Mouse (Mus musculus) midbrain, embryonic 11.5 days (tissue): Measurements from ENCODE around the gene Sdr42e1. TPM values are rescaled to one million over a fixed set of nuclear protein-coding genes. Genes with fewer than 3 reads are reported as not detected.
A peak's percentile ranks its signal among the peaks of the same experiment; 100 is the strongest.

ENCODE experiments used
- ATAC-seq: fragments of 200-750 bp; cut with Nextera tagmentation; 2 replicates; pipeline ENCODE4 v1.8.0; 2017; ENCODE audit warnings: moderate TSS enrichment, moderate library complexity; ENCODE audit not compliant: low FRiP score
- DNase-seq: peaks from one replicate; pipeline ENCODE4 v3.0.0; 2015; ENCODE audit warnings: low spot score; ENCODE audit errors: missing footprints
- H3K27ac ChIP-seq: fragments of 300-500 bp; sonication (generic); 2 replicates; pipeline ENCODE4 v1.5.1; 2014; ENCODE audit warnings: low read depth, low read length
- H3K27me3 ChIP-seq: fragments of 300-500 bp; sonication (generic); 2 replicates; pipeline ENCODE4 v1.6.1; 2014; ENCODE audit warnings: mild to moderate bottlenecking, low read length, moderate library complexity, mixed read lengths; ENCODE audit not compliant: control insufficient read depth, insufficient read depth
- H3K36me3 ChIP-seq: fragments of 300-500 bp; sonication (generic); 2 replicates; pipeline ENCODE4 v1.6.1; 2014; ENCODE audit warnings: mild to moderate bottlenecking, low read length, moderate library complexity, mixed read lengths; ENCODE audit not compliant: control insufficient read depth, insufficient read depth
- H3K4me1 ChIP-seq: fragments of 300-500 bp; sonication (generic); 2 replicates; pipeline ENCODE4 v1.6.1; 2014; ENCODE audit warnings: low read length; ENCODE audit not compliant: control insufficient read depth, insufficient read depth
- H3K4me2 ChIP-seq: fragments of 300-500 bp; sonication (generic); 2 replicates; pipeline ENCODE4 v1.6.1; 2014; ENCODE audit warnings: mild to moderate bottlenecking, moderate library complexity
- H3K4me3 ChIP-seq: fragments of 300-500 bp; sonication (generic); 2 replicates; pipeline ENCODE4 v1.5.1; 2014; ENCODE audit warnings: low read depth, low read length
- H3K9ac ChIP-seq: fragments of 300-500 bp; sonication (generic); 2 replicates; pipeline ENCODE4 v1.6.1; 2014; ENCODE audit warnings: low read length
- H3K9me3 ChIP-seq: fragments of 300-500 bp; sonication (generic); 2 replicates; pipeline ENCODE4 v1.6.1; 2016; ENCODE audit warnings: low read length; ENCODE audit not compliant: control insufficient read depth
- WGBS: fragments of 180-500 bp; shearing (Covaris S2); extraction: QIAGEN DNeasy Blood & Tissue Kit; methylation state at CpG from one replicate; pipeline ENCODE4 v1.1.7; 2014; 5-methylcytosine and 5-hydroxymethylcytosine counted together
- polyA plus RNA-seq: library from polyadenylated mRNA; unstranded; fragments of >200 nt; fragmentation: Nextera tagmentation; extraction: Ambion mirVana; gene quantifications from 2 replicates; pipeline ENCODE4 v1.2.1, GENCODE M21; 2014

The Sdr42e1 gene
- polyA plus RNA-seq, 1 experiment from 2014 or later = 0.11 TPM

DNA sequence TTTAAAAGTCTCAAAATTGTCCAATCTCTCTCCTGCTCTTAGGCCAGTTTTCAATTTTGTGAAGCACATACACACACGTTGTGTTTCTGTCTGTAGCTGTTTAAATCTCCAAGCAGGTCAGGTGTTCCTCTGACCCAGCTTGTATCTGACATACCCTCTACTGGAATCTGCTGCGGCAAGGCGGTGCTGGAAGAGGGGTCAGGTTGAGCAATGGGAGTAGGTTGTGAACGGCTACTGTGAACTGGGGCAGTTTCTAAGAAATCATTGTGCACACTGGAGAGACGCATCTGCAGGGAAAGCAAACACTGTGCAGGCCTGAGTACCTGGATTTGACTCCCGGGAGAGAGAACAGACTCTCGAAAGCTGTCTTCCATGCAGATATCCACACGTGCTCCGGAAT is 3.0 kb upstream of the Sdr42e1 start:
- Histone ChIP-seq H3K4me3 (no peak overlapping the region), H3K9me3 (no peaks in the 10 kb centered on the region), H3K27ac (no peak overlapping the region), H3K4me1 (peaks cover 2% of the 10 kb centered on the region; the same call in 1 of the 2 replicates), H3K27me3 (no peaks in the 10 kb centered on the region), H3K4me2 (no peak overlapping the region), H3K36me3 (no peaks in the 10 kb centered on the region), H3K9ac (no peak overlapping the region)
- WGBS = 80% methylated on average over 9 of the region's 9 CpGs
- ATAC-seq = no peak
- DNase-seq = no peak

- Histone ChIP-seq H3K4me3 (no peak overlapping the region), H3K9me3 (no peaks in the 10 kb centered on the region), H3K9ac (no peak overlapping the region), H3K4me1 (peaks cover 2% of the 10 kb centered on the region; the same call in 1 of the 2 replicates), H3K27me3 (no peaks in the 10 kb centered on the region), H3K27ac (no peak overlapping the region), H3K4me2 (no peak overlapping the region), H3K36me3 (no peaks in the 10 kb centered on the region)
- DNase-seq (no peak), ATAC-seq (no peak)
- 77% methylated on average over 5 of the region's 5 CpGs for WGBS
Measured at GRCm38 (mm10) chr8:117675171-117675570, 1.7 kb upstream of the Sdr42e1 start.

- Histone ChIP-seq H3K27ac (no peak overlapping the region), H3K4me1 (peaks cover 2% of the 10 kb centered on the region; the same call in 1 of the 2 replicates), H3K4me3 (no peak overlapping the region), H3K9ac (no peak overlapping the region), H3K27me3 (no peaks in the 10 kb centered on the region), H3K36me3 (no peaks in the 10 kb centered on the region), H3K9me3 (no peaks in the 10 kb centered on the region), H3K4me2 (no peak overlapping the region)
- ATAC-seq = no peak
- DNase-seq = no peak
- 89% methylated on average over 3 of the region's 3 CpGs for WGBS
Measured at GRCm38 (mm10) chr8:117672558-117672957, 931 bp downstream of the Sdr42e1 start.

DNA sequence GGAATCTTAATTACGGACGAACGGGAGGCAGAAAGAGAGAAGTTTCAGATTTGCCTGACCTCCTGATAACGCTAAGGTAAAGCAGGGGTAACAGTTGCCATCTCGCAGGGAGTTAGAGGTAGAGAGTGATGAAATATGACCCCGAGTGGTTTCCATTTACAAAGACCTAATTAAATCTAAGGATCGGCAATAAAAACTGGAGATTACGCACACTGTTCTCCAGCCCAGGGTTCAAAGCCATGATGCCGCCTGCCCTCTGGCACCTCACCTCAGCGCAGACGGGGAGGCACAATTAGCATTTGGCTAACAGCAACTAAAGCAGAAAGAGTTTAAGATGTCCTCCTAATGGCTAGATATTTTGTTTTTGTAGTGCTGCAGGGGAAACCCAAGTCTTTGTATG is 3.0 kb downstream of the Sdr42e1 start:
- no peaks in the 10 kb centered on the region for H3K27me3 ChIP-seq
- no peak overlapping the region for H3K4me3 ChIP-seq
- ATAC-seq (no peak), DNase-seq (no peak)
- H3K36me3 ChIP-seq = no peaks in the 10 kb centered on the region
- H3K27ac ChIP-seq = no peak overlapping the region
- 52% methylated on average over 11 of the region's 11 CpGs for WGBS
- H3K4me2 ChIP-seq = no peak overlapping the region
- no peak overlapping the region for H3K9ac ChIP-seq
- H3K9me3 ChIP-seq = no peaks in the 10 kb centered on the region
- H3K4me1 ChIP-seq = peaks cover 2% of the 10 kb centered on the region; the same call in 1 of the 2 replicates

GRCm38 (mm10) chr8:117667349-117668124 is 6.0 kb downstream of the Sdr42e1 start:
- H3K4me2 ChIP-seq = no peak overlapping the region
- no peaks in the 10 kb centered on the region for H3K27me3 ChIP-seq
- WGBS = 80% methylated on average over 13 of the region's 13 CpGs
- H3K9me3 ChIP-seq = no peaks in the 10 kb centered on the region
- H3K27ac ChIP-seq = no peak overlapping the region
- H3K36me3 ChIP-seq = no peaks in the 10 kb centered on the region
- H3K4me1 ChIP-seq = no peaks in the 10 kb centered on the region
- no peak for DNase-seq
- ATAC-seq = no peak
- no peak overlapping the region for H3K9ac ChIP-seq
- no peak overlapping the region for H3K4me3 ChIP-seq

DNA sequence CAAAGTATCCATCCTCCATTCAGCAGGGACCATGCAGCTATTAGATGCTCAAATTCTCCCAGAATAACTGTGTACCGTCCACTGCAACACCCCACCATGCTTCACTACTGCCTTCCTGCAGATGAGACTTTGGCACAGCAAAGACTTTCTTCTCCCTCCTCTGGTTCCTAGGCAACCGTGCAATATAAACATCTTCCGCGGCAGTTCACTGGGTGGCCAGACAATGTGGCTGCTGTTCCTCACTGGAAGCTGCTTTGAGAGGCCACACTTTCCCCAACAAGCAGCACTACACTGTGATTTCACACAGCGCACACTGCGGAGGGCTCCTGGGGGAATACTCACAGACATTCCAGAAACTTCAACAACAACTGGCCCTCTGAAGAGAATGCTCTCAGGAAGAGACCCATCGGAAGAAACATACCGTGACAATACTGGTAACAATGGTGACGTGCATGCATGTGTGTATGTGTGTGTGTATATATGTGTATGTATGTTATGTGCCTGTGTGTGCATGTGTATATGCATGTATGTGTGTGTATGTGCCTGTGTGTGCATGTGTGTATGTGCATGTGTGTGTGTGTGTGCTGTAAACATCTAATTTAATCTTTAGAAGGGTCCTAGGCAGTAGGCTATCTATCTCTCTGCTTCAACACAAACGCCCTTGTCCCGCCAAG is 13.0 kb downstream of the Sdr42e1 start:
- no peaks in the 10 kb centered on the region for H3K9me3 ChIP-seq
- H3K27me3 ChIP-seq = no peaks in the 10 kb centered on the region
- H3K9ac ChIP-seq = no peak overlapping the region
- DNase-seq = peak; percentile 88
- ATAC-seq = peak; percentile 83
- no peak overlapping the region for H3K4me3 ChIP-seq
- H3K4me2 ChIP-seq = no peak overlapping the region
- peaks cover 10% of the 10 kb centered on the region for H3K4me1 ChIP-seq
- no peaks in the 10 kb centered on the region for H3K36me3 ChIP-seq
- no peak overlapping the region for H3K27ac ChIP-seq
- 49% methylated on average over 11 of the region's 11 CpGs for WGBS

DNA sequence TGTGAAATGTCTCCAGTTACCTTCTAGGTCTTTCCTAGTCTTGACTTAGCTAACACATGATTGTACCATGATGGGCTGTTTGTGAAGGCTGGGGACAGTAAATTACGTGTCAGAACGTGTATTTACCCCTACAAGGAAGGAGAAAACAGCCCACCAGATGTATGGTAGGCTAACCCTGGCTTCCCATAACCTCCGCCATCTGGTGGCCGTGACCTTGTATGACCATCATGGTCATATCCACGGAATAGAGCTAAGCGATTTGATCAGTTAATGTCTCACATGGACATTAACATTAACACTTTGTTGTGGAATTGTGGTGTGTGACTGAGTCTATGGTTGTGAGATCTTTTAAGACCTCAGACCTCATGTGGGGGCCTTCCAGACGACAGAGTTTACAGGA is 14.5 kb downstream of the Sdr42e1 start:
- Histone ChIP-seq H3K4me2 (no peak overlapping the region), H3K4me3 (no peak overlapping the region), H3K4me1 (peaks cover 10% of the 10 kb centered on the region), H3K27ac (no peak overlapping the region), H3K27me3 (no peaks in the 10 kb centered on the region), H3K9me3 (no peaks in the 10 kb centered on the region), H3K9ac (no peak overlapping the region), H3K36me3 (no peaks in the 10 kb centered on the region)
- WGBS = 84% methylated on average over 7 of the region's 7 CpGs
- no peak for DNase-seq
- ATAC-seq = no peak

- no peaks in the 10 kb centered on the region; the same call in 1 of the 2 replicates for H3K9me3 ChIP-seq
- H3K27me3 ChIP-seq = no peaks in the 10 kb centered on the region
- H3K27ac ChIP-seq = no peak overlapping the region
- DNase-seq (no peak), ATAC-seq (no peak)
- H3K36me3 ChIP-seq = no peaks in the 10 kb centered on the region
- H3K9ac ChIP-seq = no peak overlapping the region
- 100% methylated on average over 1 of the region's 1 CpGs for WGBS
- no peak overlapping the region for H3K4me3 ChIP-seq
- H3K4me1 ChIP-seq = no peaks in the 10 kb centered on the region
- H3K4me2 ChIP-seq = no peak overlapping the region
Measured at GRCm38 (mm10) chr8:117652318-117652717, 21.2 kb downstream of the Sdr42e1 start.

- H3K27me3 ChIP-seq = no peaks in the 10 kb centered on the region
- H3K9me3 ChIP-seq = no peaks in the 10 kb centered on the region; the same call in 1 of the 2 replicates
- H3K36me3 ChIP-seq = no peaks in the 10 kb centered on the region
- ATAC-seq = no peak
- H3K4me2 ChIP-seq = no peak overlapping the region
- no peak overlapping the region for H3K4me3 ChIP-seq
- H3K27ac ChIP-seq = no peak overlapping the region
- no peak overlapping the region for H3K9ac ChIP-seq
- H3K4me1 ChIP-seq = no peaks in the 10 kb centered on the region
- DNase-seq = no peak
- WGBS = 73% methylated on average over 5 of the region's 5 CpGs
Measured at GRCm38 (mm10) chr8:117646440-117646839, 27.0 kb downstream of the Sdr42e1 start.
